Mouse (Mus musculus) layer of hippocampus, postnatal 14 days (tissue): ENCODE measurements around the gene Rab3gap1. TPM values are rescaled to one million over a fixed set of nuclear protein-coding genes. Genes with fewer than 3 reads are reported as not detected.
A peak's percentile ranks its signal among the peaks of the same experiment; 100 is the strongest.
"Not testable (repeated sequence)": the region's sequence is repeated elsewhere in the genome, so short reads cannot be mapped to it uniquely, and the experiment has no call there.

ENCODE experiments used
- DNase-seq, 2 experiments: peaks; one replicate each; pipeline ENCODE4 v3.0.0; 2021 to 2022; ENCODE audit warnings: low spot score in 2 of 2, mixed read lengths in 1 of 2
- total RNA-seq, 2 experiments: library from RNA; stranded (reverse); gene quantifications; 2 replicates each; pipeline ENCODE4 v1.2.3; 2021

The Rab3gap1 gene
- total RNA-seq, 2 experiments from 2014 or later = 56.9 to 63.0 TPM

DNA sequence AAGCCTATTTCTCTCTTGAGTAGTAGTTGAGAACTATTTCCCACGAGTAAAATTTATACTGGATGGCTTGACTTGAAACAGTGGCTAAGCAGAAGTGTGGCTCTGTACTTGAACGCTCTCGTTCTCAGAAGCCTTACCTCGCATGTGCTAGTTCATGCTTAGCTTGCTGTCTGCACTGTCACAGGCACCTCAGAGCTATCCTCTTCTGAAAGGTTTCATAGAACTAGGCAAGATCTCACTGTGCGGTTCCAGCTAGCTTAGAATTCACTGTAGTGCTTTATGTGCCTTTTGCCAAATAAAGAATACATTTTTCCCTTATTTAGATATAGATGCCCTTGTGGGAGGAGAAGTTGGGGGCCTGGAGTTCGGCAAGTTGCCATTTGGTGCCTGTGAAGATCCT, 46.7 kb downstream of the Rab3gap1 start:
- DNase-seq = no peak

- no peak for DNase-seq
Measured at GRCm38 (mm10) chr1:127915802-127916201, 47.2 kb downstream of the Rab3gap1 start.

DNA sequence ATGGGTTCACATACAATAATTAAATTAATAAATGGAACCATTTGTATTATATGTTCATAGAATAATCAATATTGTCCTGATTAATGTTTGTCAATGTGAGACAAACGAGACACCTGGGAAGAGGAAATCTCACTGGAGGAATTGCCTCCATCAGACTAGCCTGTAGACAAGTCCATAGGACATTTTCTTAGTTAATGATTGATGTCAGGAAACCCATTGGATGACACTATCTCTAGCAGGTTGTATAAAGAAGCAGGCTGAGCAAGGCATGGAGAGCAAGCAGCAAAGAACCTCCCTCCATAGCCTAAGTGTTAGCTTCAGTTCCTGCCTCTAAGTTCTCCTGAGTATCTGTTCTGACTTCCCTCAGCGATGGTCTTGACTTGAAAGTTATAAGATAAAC, 64.8 kb downstream of the Rab3gap1 start:
- no peak for DNase-seq

DNA sequence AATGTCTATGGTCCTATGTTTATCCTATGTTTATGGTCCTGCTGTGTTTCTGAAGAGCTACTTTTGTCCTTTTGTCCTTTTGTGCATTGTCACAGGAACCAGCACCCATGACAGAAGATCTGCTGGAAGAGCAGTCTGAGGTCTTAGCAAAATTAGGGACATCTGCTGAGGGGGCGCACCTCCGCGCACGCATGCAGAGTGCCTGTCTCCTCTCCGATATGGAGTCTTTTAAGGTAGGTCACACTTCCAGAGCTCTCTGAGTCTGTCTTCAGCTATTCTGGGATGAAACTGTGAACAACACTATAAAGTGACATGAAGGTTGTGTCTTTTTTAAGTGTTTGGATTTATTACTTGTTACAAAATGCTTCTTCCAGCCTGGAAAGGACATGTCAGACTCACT, 65.7 kb downstream of the Rab3gap1 start:
- DNase-seq = no peak

DNA sequence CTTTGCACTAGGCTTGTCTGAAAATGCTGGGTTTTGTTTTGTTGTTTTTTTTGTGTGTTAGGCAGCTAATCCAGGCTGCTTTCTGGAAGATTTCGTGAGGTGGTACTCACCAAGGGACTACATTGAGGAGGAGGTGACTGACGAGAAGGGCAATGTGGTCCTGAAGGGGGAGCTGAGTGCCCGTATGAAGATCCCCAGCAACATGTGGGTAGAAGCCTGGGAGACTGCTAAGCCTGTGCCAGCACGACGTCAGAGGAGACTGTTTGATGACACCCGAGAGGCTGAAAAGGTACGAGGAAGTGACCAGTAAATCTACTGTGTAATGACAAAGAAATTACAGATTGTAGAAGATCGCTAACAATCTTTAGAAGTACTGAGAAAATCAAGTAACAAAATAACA, 68.7 kb downstream of the Rab3gap1 start:
- DNase-seq = no peak

DNA sequence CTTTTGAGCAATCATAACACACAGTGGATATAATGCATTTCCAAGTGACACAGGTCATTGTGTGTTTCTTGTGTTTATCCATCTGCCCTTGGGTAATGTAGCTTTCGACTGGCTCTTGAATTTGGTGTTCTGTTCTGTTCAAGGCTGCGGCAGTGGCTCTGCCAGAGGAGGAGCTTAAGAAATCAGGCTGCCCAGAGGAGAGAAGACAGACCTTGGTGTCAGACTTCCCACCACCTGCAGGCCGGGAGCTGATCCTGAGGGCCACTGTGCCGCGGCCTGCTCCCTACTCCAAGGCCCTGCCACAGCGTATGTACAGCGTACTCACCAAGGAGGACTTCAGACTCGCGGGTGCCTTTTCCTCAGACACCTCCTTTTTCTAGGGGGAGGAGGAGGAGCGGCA, 73.7 kb downstream of the Rab3gap1 start:
- no peak for DNase-seq

- no peak for DNase-seq
Measured at GRCm38 (mm10) chr1:127943516-127943915, 74.9 kb downstream of the Rab3gap1 start.

- no peak for DNase-seq
Measured at GRCm38 (mm10) chr1:127945696-127946575, 77.4 kb downstream of the Rab3gap1 start.

GRCm38 (mm10) chr1:127946615-127947249, 78.2 kb downstream of the Rab3gap1 start:
- no peak for DNase-seq

DNA sequence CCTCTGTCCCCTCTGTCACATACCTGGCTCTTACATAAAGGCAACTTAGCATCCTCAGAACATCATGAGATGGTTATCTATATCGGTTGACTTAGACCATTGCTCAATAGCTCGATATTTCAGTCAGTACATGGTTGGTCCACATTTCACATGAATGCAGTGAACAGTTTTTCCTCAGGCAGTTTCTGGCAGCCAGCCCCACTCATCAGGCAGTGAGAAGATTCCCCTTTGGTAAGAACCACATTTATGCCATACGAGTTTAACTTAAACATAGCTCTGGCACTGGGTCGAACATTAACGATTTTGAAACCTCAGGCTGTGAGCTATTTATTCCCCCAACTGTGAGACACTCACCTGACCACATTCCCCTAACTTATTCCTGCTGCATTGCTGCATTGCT, 80.2 kb downstream of the Rab3gap1 start:
- DNase-seq = no peak

DNA sequence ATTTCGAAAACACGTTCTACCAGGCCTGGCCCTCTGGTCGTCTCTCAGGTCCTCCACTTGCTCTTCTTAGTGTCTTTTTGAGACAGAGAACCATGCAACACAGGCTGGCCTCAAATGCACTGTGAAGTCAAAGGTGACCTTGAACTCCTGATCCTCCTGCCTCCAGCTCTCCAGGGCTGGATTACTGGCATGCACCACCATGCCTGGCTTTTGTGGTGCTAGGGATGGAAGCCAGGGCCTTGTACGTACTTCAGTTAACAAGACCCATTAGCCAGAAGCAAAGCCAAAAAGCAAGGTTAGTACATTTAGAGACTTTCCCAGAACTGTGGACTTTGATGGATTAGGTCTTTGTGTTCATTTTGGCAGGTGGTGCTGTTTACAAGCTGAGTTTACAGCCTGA, 83.7 kb downstream of the Rab3gap1 start:
- no peak for DNase-seq

GRCm38 (mm10) chr1:127954198-127954597, 85.6 kb downstream of the Rab3gap1 start:
- not testable (repeated sequence) for DNase-seq

DNA sequence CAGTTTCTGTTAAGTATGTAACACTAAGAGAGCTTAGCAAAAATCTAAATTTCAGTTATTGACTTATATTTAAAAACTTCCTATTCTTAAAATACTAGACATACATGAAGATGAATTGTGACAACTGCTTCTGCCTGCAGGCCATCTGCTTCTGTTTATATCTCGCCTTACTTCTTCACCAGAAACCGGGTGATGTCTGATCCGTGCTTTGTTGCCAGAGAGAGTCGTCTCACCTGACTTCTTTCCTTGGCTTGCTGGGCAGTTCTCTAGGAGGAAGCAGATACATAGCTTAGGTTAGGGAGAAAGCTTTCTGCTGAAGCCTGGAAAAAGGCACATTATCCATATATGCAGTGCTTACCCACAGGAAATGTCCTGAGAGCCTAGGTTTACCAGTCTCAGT, 86.2 kb downstream of the Rab3gap1 start:
- no peak for DNase-seq

- DNase-seq = no peak
Measured at GRCm38 (mm10) chr1:127956524-127956923, 88.0 kb downstream of the Rab3gap1 start.

GRCm38 (mm10) chr1:127958801-127959200, 90.2 kb downstream of the Rab3gap1 start:
- DNase-seq = no peak

DNA sequence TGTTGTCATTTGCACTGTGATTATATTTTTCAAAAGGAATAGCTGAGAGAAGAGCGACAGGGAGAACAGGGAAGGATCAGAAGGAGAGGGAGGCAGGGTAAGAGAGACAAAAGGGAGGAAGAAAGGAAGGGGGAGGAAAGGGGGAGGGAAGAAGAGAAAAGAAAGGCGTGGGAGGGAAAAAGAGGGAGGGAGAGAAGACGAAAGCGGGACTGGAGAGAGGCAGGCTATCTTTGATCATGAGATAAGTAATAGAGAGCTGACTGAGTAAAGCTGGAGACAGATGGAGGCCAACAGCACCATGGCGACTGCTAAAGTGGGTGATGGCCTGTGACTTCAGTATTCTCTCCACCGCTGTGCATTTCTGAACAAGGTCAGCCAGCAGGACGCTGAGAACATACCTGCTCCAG, 90.7 kb downstream of the Rab3gap1 start:
- no peak for DNase-seq

DNA sequence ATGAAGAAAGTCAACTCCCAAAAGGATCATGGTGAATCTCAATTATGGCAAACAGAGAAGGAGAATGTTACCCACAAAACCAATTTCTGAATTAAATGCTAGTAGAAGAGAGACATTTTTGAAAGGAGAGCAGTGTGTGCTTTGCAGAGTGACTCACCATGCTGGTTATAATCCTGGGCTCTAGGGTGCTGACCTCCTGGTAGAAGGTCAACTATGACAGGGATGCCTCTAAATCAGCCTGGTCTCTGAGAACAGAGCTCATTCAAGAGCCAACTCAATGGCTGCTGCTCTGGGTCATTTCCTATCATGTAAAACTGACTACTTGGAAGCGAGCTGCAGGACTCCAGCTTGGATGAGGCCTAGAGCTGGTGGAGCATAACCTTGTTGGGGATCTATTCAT, 92.6 kb downstream of the Rab3gap1 start:
- no peak for DNase-seq

DNA sequence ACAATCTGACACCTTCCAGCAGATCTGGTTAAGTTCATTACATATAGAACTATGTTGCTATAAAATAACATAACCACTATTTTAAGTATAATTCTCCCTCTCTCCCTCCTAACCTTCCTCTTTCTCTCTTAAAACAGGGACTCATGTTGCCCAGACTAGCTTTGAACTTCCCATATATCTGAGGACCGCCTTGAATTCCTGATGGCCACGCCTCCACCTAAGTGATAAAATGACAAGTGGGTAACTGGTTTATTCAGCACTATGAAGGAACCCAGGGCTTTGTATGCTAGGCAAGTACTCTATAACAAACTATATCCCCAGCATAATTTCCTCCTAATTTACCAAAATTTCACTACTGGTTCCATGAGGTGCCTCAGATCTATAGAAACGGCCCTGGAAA, 94.8 kb downstream of the Rab3gap1 start:
- DNase-seq = no peak

DNA sequence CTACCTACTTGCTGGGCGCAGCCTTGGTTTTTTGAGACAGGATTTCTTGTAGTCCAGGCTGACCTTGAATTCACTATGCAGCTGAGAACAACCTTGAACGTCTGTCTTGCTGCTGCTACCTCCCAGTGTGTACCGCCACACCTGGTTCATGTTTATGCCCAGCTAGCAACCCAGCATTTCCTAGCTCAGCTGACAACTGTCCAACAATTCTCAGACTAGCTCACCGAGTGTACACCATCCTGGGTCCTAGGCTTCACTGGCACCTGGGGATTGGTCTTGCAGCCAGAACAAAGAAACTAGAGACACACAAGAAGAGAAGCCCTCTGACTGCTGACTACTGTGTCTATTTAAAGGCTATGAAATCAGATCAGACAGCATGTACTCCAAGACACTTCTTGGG, 102.3 kb downstream of the Rab3gap1 start:
- no peak for DNase-seq

DNA sequence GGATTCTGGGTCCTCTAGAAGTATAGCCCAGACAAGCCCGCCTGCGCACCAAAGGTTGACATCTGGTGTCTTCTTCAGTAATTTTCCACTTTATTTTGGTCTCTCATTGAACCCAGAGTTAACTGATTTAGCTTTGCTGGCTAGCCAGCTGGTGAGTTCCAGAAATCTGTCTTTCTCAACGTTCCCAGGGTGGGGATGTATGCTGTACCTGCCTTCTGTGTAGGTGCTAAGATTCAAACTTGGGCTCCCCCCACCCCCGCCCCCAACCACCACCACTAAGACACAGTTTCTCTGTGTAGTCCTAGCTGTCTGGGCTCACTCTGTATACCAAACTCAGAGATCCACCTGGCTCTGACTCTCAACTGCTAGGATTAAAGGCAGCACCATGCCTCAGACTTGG, 105.5 kb downstream of the Rab3gap1 start:
- no peak for DNase-seq

GRCm38 (mm10) chr1:127975676-127976075, 107.1 kb downstream of the Rab3gap1 start:
- DNase-seq = peak in 1 of 2 experiments; percentile 40

DNA sequence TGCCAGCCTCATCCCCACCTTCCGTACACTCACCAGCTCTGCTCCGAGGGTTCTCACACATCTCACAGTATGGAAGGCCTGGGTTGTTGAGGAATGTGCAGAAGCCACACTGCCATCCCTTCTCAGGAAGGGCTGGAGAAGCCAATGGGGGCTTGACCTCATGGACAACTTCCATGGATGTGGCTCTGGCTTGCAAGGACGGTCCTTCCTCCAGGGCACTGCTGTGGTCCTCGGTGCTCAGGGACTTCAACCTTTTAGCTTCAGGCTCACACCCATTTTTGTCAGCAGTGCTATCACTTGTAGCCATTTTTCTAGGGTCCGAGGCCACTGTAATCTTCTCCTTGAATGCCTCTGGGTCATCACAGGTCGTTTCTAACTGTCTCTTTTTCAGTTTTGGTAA, 107.5 kb downstream of the Rab3gap1 start:
- no peak for DNase-seq

GRCm38 (mm10) chr1:127978125-127978524, 109.6 kb downstream of the Rab3gap1 start:
- no peak for DNase-seq
